8 mouse cellular contexts compared by ENCODE assay signal in the genomic region with DNA sequence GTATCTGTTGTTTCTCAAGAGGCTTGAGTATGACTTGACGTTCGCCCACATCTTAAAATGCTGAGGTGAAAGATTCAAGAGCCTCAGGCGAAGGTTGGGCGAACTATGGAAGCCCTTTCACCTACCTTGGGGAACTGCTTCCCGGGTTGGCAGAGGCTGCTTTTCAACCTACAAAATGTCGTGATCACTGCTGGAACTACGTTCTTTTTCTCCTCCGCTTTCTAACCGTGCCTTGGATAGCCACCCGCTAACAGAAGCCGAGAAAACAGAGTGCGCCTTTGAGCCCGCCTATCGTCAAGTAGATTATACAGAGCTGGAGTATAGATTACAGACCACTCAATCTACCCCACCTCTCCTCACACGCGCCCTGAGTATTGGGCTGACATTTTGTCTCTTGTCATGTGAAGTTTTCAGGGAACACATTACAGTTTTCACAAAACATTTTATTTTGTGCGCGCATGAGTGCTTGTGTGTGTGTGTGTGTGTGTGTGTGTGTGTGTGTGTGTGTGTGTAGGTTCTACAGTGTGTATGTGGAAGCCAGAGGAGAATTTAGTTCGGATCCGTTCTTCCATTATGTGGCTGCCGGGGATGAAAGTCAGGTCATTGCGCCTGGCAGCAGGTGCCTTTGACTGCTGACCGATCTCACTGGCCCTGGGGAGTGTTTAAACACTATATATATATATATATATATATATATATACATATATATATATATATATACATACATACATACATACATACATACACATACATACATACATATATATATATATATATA. TPM values are rescaled to one million over a fixed set of nuclear protein-coding genes. Genes with fewer than 3 reads are reported as not detected.
A peak's percentile ranks its signal among the peaks of the same experiment; 100 is the strongest.
DNase-seq lines count a peak whose midpoint lies in the region; ATAC-seq lines count a peak whose summit lies in the region.

No protein-coding gene starts in this region.

- peak; percentile 69 for ATAC-seq in midbrain, embryonic 13.5 days

- WGBS in midbrain, embryonic 13.5 days: 35% methylated on average over 21 of the region's 23 CpGs

- H3K4me1 ChIP-seq in midbrain, embryonic 13.5 days (replicated peaks): peaks cover 13% of the 10 kb centered on the region

- peak overlapping the region; percentile 49; the same call in 1 of the 2 replicates for H3K9ac ChIP-seq in midbrain, embryonic 13.5 days (replicated peaks)

- no peaks in the 10 kb centered on the region for H3K27me3 ChIP-seq in midbrain, embryonic 13.5 days

- peak; percentile 36 to 37 for DNase-seq in adrenal gland, adult 18-20 months (ENCODE audit: low spot score in 2 of 2)
- DNase-seq in adrenal gland, postnatal 4 days (ENCODE audit: low spot score in 2 of 2): no peak
- peak; percentile 25 for DNase-seq in retina, postnatal 7 days (ENCODE audit: low read depth, low spot score)
- DNase-seq in retina, embryonic 14.5 days (ENCODE audit: low spot score): no peak
- peak; percentile 17 to 28 for DNase-seq in frontal cortex, postnatal 25 days (ENCODE audit: low spot score in 2 of 2)
- peak; percentile 30 to 71 for DNase-seq in left cerebral cortex, postnatal 14 days (ENCODE audit: low spot score in 2 of 2)
- DNase-seq in cerebellum, adult 11 months: no peak

- H3K36me3 ChIP-seq in midbrain, embryonic 13.5 days: no peaks in the 10 kb centered on the region

- H3K4me2 ChIP-seq in midbrain, embryonic 13.5 days (replicated peaks): peak overlapping the region; percentile 72

- peak overlapping the region; percentile 35; the same call in 1 of the 2 replicates for H3K27ac ChIP-seq in midbrain, embryonic 13.5 days

- peak overlapping the region; percentile 45 for H3K4me3 ChIP-seq in midbrain, embryonic 13.5 days (replicated peaks)

- no peaks in the 10 kb centered on the region for H3K9me3 ChIP-seq in midbrain, embryonic 13.5 days

- intact Hi-C loops in left cerebral cortex, postnatal 14 days (cut with DNase I): no loop called here

RNA-seq across cellular contexts. Expression of a gene that starts 0.7 kb away (rescaled TPM):
- total RNA-seq in adrenal gland, adult 18-20 months (2021): under 1 TPM in 1 of 2 experiments, not detected in 1; 0.03 TPM
- total RNA-seq in adrenal gland, postnatal 4 days (2021): under 1 TPM; 0.08 to 0.11 TPM
- total RNA-seq in left cerebral cortex, postnatal 14 days (2021): under 1 TPM; 0.66 TPM
- polyA plus RNA-seq in midbrain, embryonic 13.5 days (2015; fragmentation: Nextera tagmentation; extraction: Ambion mirVana): 0.08 and 0.17 TPM in 2 replicates

RNA-seq across cellular contexts. Expression of a gene that starts 26.0 kb away (rescaled TPM):
- 100 to 1,000 TPM; 332 to 566 TPM for total RNA-seq in adrenal gland, adult 18-20 months (2021)
- 100 to 1,000 TPM; 245 to 281 TPM for total RNA-seq in adrenal gland, postnatal 4 days (2021)
- 100 to 1,000 TPM; 106 to 124 TPM for total RNA-seq in left cerebral cortex, postnatal 14 days (2021)
- polyA plus RNA-seq in midbrain, embryonic 13.5 days (2015; fragmentation: Nextera tagmentation; extraction: Ambion mirVana): 134 and 138 TPM in 2 replicates

Comparison
In these comparisons a context has a peak if more than half of its experiments do, and no peak if none do; other contexts are left out.
1. DNase-seq: peak in adrenal gland, adult 18-20 months (2 of 2), retina, postnatal 7 days (single experiment), frontal cortex, postnatal 25 days (2 of 2) and left cerebral cortex, postnatal 14 days (2 of 2); none in adrenal gland, postnatal 4 days (0 of 2), retina, embryonic 14.5 days (single experiment) and cerebellum, adult 11 months (single experiment).